Mouse (Mus musculus): ENCODE results near the gene Tmprss4. TPM values are rescaled to one million over a fixed set of nuclear protein-coding genes. Genes with fewer than 3 reads are reported as not detected.

The Tmprss4 gene
- total RNA-seq, 1 experiment from 2014 or later = not detected

- ATAC-seq (replicated peaks in 1 of 2; ENCODE audit: insufficient read depth in 1 of 2, low FRiP score in 2 of 2, low TSS enrichment in 1 of 2, low read depth in 1 of 2, poor library complexity in 2 of 2, severe bottlenecking in 2 of 2) = no peak
Observed at GRCm38 (mm10) chr9:45153361-45153760, 50.5 kb downstream of the Tmprss4 start.

GRCm38 (mm10) chr9:45150933-45151332 lies 53.0 kb downstream of the Tmprss4 start:
- ATAC-seq (replicated peaks in 1 of 2; ENCODE audit: insufficient read depth in 1 of 2, low FRiP score in 2 of 2, low TSS enrichment in 1 of 2, low read depth in 1 of 2, poor library complexity in 2 of 2, severe bottlenecking in 2 of 2) = no peak

GRCm38 (mm10) chr9:45146267-45146597 lies 57.7 kb downstream of the Tmprss4 start:
- peak; percentile 44 to 53; a peak in 3 of 4 replicates for ATAC-seq (replicated peaks in 1 of 2; ENCODE audit: insufficient read depth in 1 of 2, low FRiP score in 2 of 2, low TSS enrichment in 1 of 2, low read depth in 1 of 2, poor library complexity in 2 of 2, severe bottlenecking in 2 of 2)

- 0 out of 4 replicates have a peak, but pooled peaks of 1 of the 2 experiments have one; percentile 13 for ATAC-seq (replicated peaks in 1 of 2; ENCODE audit: insufficient read depth in 1 of 2, low FRiP score in 2 of 2, low TSS enrichment in 1 of 2, low read depth in 1 of 2, poor library complexity in 2 of 2, severe bottlenecking in 2 of 2)
Observed at GRCm38 (mm10) chr9:45145533-45146266, 58.2 kb downstream of the Tmprss4 start.

- no peak for ATAC-seq (replicated peaks in 1 of 2; ENCODE audit: insufficient read depth in 1 of 2, low FRiP score in 2 of 2, low TSS enrichment in 1 of 2, low read depth in 1 of 2, poor library complexity in 2 of 2, severe bottlenecking in 2 of 2)
Observed at GRCm38 (mm10) chr9:45142686-45143085, 61.2 kb downstream of the Tmprss4 start.

- no peak for ATAC-seq (replicated peaks in 1 of 2; ENCODE audit: insufficient read depth in 1 of 2, low FRiP score in 2 of 2, low TSS enrichment in 1 of 2, low read depth in 1 of 2, poor library complexity in 2 of 2, severe bottlenecking in 2 of 2)
Observed at GRCm38 (mm10) chr9:45140945-45141344, 62.9 kb downstream of the Tmprss4 start.

GRCm38 (mm10) chr9:45139082-45139481 lies 64.8 kb downstream of the Tmprss4 start:
- no peak for ATAC-seq (replicated peaks in 1 of 2; ENCODE audit: insufficient read depth in 1 of 2, low FRiP score in 2 of 2, low TSS enrichment in 1 of 2, low read depth in 1 of 2, poor library complexity in 2 of 2, severe bottlenecking in 2 of 2)

- peak in 1 of 2 experiments; percentile 35; a peak in 1 of 4 replicates for ATAC-seq (replicated peaks in 1 of 2; ENCODE audit: insufficient read depth in 1 of 2, low FRiP score in 2 of 2, low TSS enrichment in 1 of 2, low read depth in 1 of 2, poor library complexity in 2 of 2, severe bottlenecking in 2 of 2)
Observed at GRCm38 (mm10) chr9:45138191-45139032, 65.5 kb downstream of the Tmprss4 start, which contains the start of gene Scn4b. TSS of gene Scn4b (plus strand) at chr9:45138395.

- no peak for ATAC-seq (replicated peaks in 1 of 2; ENCODE audit: insufficient read depth in 1 of 2, low FRiP score in 2 of 2, low TSS enrichment in 1 of 2, low read depth in 1 of 2, poor library complexity in 2 of 2, severe bottlenecking in 2 of 2)
Observed at GRCm38 (mm10) chr9:45136442-45137169, 67.3 kb downstream of the Tmprss4 start.

GRCm38 (mm10) chr9:45133484-45134310 lies 70.2 kb downstream of the Tmprss4 start:
- ATAC-seq (replicated peaks in 1 of 2; ENCODE audit: insufficient read depth in 1 of 2, low FRiP score in 2 of 2, low TSS enrichment in 1 of 2, low read depth in 1 of 2, poor library complexity in 2 of 2, severe bottlenecking in 2 of 2) = peak; percentile 41 to 68; a peak in 2 of 4 replicates

- no peak for ATAC-seq (replicated peaks in 1 of 2; ENCODE audit: insufficient read depth in 1 of 2, low FRiP score in 2 of 2, low TSS enrichment in 1 of 2, low read depth in 1 of 2, poor library complexity in 2 of 2, severe bottlenecking in 2 of 2)
Observed at GRCm38 (mm10) chr9:45130119-45130518, 73.8 kb downstream of the Tmprss4 start.

GRCm38 (mm10) chr9:45126941-45127340 lies 77.0 kb downstream of the Tmprss4 start:
- ATAC-seq (replicated peaks in 1 of 2; ENCODE audit: insufficient read depth in 1 of 2, low FRiP score in 2 of 2, low TSS enrichment in 1 of 2, low read depth in 1 of 2, poor library complexity in 2 of 2, severe bottlenecking in 2 of 2) = peak; percentile 17 to 50; a peak in 1 of 4 replicates

- no peak for ATAC-seq (replicated peaks in 1 of 2; ENCODE audit: insufficient read depth in 1 of 2, low FRiP score in 2 of 2, low TSS enrichment in 1 of 2, low read depth in 1 of 2, poor library complexity in 2 of 2, severe bottlenecking in 2 of 2)
Observed at GRCm38 (mm10) chr9:45125211-45125610, 78.7 kb downstream of the Tmprss4 start.

Other genes starting within 250 kb of the Tmprss4 start
- 29.6 and 39.3 TPM in 2 replicates for gene Ube4a, start 238.5 kb downstream of the Tmprss4 start, total RNA-seq (2017)
- gene Cd3g, start 223.7 kb downstream of the Tmprss4 start, total RNA-seq (2017) = 7.8 and 9.3 TPM in 2 replicates
- 0.19 TPM in 1 of 2 replicates, not detected in the other for gene Cd3d, start 222.3 kb downstream of the Tmprss4 start, total RNA-seq (2017)
- 0.20 TPM in 1 of 2 replicates, not detected in the other for gene Cd3e, start 194.5 kb downstream of the Tmprss4 start, total RNA-seq (2017)
- gene Mpzl2, start 164.3 kb downstream of the Tmprss4 start, total RNA-seq (2017) = 0.31 and 3.3 TPM in 2 replicates
- gene Mpzl3, start 148.9 kb downstream of the Tmprss4 start, total RNA-seq (2017) = 0.19 and 0.99 TPM in 2 replicates
- gene Jaml, start 124.9 kb downstream of the Tmprss4 start, total RNA-seq (2017) = 1.7 and 3.3 TPM in 2 replicates
- 0.44 TPM in 1 of 2 replicates, not detected in the other for gene Scn2b, start 86.3 kb downstream of the Tmprss4 start, total RNA-seq (2017)
- gene Scn4b, start 65.7 kb downstream of the Tmprss4 start, total RNA-seq (2017) = 0.25 TPM in 1 of 2 replicates, not detected in the other
- 1.3 and 3.6 TPM in 2 replicates for gene BC049352, start 22.1 kb downstream of the Tmprss4 start, total RNA-seq (2017)
- 8.0 and 18.6 TPM in 2 replicates for gene Il10ra, start 65.1 kb upstream of the Tmprss4 start, total RNA-seq (2017)
- not detected in 2 replicates for gene Tmprss13, start 115.0 kb upstream of the Tmprss4 start, total RNA-seq (2017)
- not detected in 2 replicates for gene Fxyd6, start 166.1 kb upstream of the Tmprss4 start, total RNA-seq (2017)
- 3.1 TPM in 1 of 2 replicates, not detected in the other for gene Fxyd2, start 195.6 kb upstream of the Tmprss4 start, total RNA-seq (2017)
- gene Dscaml1, start 222.5 kb upstream of the Tmprss4 start, total RNA-seq (2017) = not detected in 2 replicates